Comparison of ENCODE assay signal across 18 mouse cellular contexts in the genomic region with DNA sequence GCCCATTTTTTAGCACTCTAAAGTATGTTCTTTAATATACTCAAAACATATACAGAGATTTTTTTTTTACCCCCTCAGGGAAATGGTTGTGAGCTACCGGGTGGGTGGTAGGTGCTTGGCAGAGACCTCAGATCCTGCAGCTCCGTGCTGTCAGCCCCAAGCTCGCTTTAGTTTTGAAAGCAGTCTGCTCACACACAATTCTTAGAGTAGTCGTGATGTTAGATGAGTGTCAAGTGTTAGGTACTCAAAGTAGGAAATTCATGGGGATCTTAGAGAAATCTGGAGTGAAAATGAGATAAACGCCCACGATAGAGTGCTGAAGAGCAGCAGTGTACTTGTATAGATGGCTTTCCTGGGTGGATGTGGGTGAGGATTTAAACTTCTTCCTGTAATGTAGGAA. TPM values are rescaled to one million over a fixed set of nuclear protein-coding genes. Genes with fewer than 3 reads are reported as not detected.
"Had no signal": no experiment of that assay in that cellular context is flagged by ENCODE, and none has a peak within 500 bp of the region (broad histone marks: within the 10 kb centered on the region; RNA-seq: fewer than 3 reads in every experiment).

No protein-coding gene starts in this region.

- ATAC-seq: intestine, embryonic 15.5 days; midbrain, embryonic 15.5 days had no signal

- H3K4me1 ChIP-seq: intestine, embryonic 15.5 days; kidney, embryonic 15.5 days; limb, embryonic 12.5 days; midbrain, embryonic 15.5 days; neural tube, embryonic 12.5 days had no signal

- DNase-seq: kidney, adult 2 months; kidney, postnatal 14 days; liver; lung, adult 18-20 months; right cerebral cortex, postnatal 14 days; thymus, adult 2 months; thymus, postnatal 25 days had no signal

- H3K9me3 ChIP-seq: intestine, embryonic 15.5 days; kidney, embryonic 15.5 days; limb, embryonic 12.5 days; midbrain, embryonic 15.5 days; neural tube, embryonic 12.5 days had no signal

- H3K4me3 ChIP-seq: intestine, embryonic 15.5 days; kidney, embryonic 15.5 days; limb, embryonic 12.5 days; midbrain, embryonic 15.5 days; neural tube, embryonic 12.5 days had no signal

- H3K36me3 ChIP-seq: intestine, embryonic 15.5 days; midbrain, embryonic 15.5 days had no signal

- H3K27me3 ChIP-seq: intestine, embryonic 15.5 days; kidney, embryonic 15.5 days; limb, embryonic 12.5 days; midbrain, embryonic 15.5 days; neural tube, embryonic 12.5 days had no signal

- H3K27ac ChIP-seq: intestine, embryonic 15.5 days; kidney, embryonic 15.5 days; limb, embryonic 12.5 days; liver, embryonic 14.5 days; midbrain, embryonic 15.5 days; neural tube, embryonic 12.5 days; stomach, postnatal 0 days had no signal

- H3K4me2 ChIP-seq: intestine, embryonic 15.5 days; kidney, embryonic 15.5 days; limb, embryonic 12.5 days; midbrain, embryonic 15.5 days; neural tube, embryonic 12.5 days had no signal

- H3K9ac ChIP-seq: intestine, embryonic 15.5 days; kidney, embryonic 15.5 days; limb, embryonic 12.5 days; liver, embryonic 14.5 days; midbrain, embryonic 15.5 days; neural tube, embryonic 12.5 days had no signal

RNA-seq across cellular contexts. Expression of gene Aldh8a1, which starts 56.5 kb away (rescaled TPM):
- total RNA-seq: layer of hippocampus, postnatal 14 days; megakaryocyte progenitor cell, adult 5-6 weeks; monocyte, adult 5-6 weeks had no signal
- polyA plus RNA-seq: large intestine, adult 2 months; limb, embryonic 12.5 days had no signal
